Mouse (Mus musculus): ENCODE data around the gene Coq6. TPM values are rescaled to one million over a fixed set of nuclear protein-coding genes. Genes with fewer than 3 reads are reported as not detected.
"Not testable (repeated sequence)": the region's sequence is repeated elsewhere in the genome, so short reads cannot be mapped to it uniquely, and the experiment has no call there.

Coq6 gene
- polyA plus RNA-seq (2012; rRNA removed) = 37.0 and 48.9 TPM in 2 replicates

DNA sequence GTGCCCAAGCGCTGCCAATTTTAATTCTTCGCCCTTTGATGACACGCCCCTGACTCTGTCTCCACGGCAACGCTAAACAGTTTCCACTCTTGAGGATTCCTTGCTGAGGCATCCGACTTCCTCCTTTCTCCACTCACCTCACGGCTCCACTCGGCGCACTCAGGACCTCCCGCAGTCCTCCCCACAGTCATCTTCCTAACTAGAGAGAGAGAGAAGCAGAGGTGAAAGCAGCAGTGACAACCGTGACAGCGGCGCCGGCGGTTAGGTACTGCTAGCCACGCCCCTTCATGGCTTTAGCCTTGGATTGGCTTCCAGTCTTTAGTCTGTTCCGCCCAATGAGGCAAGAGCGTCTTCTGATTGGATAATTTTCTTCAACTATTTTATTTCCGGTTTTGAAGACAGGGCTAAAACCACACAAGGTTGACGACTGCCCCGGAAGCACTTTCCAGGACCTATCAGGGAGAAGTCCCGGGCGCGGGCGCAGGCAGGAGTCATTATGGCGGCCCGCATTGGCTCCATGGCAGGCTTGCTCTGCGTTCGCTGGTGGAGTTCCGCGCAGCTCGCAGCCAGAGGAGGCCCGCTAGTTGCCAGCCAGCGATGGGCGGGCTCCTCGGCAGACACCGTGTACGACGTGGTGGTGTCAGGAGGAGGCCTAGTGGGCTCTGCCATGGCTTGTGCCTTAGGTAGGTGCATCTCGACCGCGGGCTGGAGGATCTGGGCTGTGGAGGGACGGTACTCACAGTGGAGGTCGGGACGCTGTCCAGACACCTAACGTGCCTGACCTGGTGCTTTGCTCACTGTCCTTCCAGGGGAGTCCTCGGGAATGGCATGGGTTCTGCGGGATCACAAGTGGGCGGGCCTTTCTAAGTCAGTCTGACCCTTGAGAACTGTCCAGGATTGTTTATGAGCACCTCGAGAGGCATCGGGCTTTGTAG lies at the start of gene Coq6, which contains the start of gene Fam161b:
TSS of gene Coq6 (plus strand) at position 103 of the 935 bp plus-strand sequence.
TSS of gene Fam161b (minus strand) at position 279 of the 935 bp plus-strand sequence.
- peak; percentile 86 for DNase-seq (ENCODE audit: low read depth)

DNA sequence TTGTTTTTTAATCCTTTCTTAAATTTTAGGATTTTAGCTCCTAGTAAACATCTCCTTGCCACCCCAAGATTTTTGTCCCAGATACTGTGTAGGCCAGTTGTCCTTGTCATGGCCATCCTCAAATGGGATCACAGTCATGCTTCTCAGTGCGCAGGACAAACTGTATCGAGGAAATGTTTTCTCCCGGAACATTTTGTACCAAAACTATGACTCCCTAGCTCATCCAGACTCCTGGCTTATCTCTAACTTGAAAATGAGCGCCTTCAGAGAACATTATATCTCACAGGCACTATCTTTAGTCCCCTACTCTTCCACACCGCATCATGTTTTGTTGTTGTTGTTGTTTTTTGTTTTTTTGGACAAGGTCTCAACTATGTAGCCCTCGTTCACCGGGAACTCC lies 45.5 kb upstream of the Coq6 start:
- DNase-seq (ENCODE audit: low read depth) = no peak

DNA sequence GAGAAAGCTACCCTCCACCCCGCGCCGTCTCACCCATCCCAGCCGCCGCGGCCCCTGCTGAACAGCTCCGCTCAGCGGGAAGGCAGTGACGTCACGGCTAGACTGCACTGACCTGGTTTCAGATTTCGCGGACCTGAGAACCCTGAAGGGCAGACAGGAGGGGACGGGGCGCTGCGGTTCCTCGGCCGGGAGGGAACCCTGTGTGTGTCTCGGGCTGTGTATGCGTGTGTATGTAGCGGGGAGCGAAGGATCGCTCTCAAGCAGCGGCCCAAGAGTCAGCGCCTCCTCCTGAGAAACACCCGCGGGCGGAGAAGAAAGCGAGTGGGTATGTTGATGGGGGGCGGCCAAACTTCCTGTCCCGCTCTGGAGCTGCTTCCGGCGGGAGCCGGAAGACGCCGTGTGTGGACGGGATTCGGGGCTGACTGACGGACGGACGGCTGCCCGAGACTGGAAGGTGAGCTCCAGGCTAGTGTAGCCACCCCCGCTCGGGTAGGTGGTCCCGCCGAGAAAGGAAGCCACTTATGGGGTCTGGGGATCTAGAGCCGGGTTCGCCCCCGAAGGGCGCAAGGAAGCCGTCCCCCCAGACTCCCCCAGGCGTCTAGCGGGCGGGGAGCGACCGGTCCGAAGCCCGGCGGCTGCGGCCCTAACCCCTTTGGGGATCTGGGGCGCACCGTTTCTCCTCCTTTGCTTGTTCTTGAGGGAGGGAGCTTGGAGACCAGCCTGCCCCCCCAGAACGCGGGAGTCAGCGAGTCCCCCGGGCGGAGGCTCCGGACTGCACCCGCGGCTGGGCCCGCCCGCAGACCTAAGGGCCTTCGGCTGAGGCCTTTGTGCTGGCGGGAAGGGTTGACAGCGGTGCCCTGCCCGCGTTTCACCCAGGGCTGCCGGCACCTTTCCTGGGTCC lies 44.5 kb upstream of the Coq6 start, which contains the start of gene Zfp410:
TSS of gene Zfp410 (plus strand) at position 132 of the 901 bp plus-strand sequence.
- DNase-seq (ENCODE audit: low read depth) = no peak

DNA sequence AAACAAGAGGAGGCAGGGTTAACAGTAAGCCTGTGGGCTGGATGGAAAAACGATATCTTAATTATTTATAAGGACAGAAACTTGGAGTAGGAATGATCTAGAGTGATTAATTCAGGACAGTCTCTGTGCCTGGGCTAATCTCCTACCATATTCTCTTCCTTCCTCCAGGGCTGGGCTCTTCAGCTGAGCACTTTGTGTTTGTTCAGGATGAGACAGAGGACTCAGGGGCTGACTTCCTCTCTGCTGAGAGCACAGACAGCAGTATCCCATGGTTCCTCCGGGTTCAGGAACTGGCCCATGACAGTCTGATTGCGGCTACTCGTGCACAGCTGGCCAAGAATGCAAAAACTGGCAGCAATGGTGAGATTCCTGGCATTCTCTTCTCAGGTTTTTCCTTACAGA lies 34.3 kb upstream of the Coq6 start:
- no peak for DNase-seq (ENCODE audit: low read depth)

DNA sequence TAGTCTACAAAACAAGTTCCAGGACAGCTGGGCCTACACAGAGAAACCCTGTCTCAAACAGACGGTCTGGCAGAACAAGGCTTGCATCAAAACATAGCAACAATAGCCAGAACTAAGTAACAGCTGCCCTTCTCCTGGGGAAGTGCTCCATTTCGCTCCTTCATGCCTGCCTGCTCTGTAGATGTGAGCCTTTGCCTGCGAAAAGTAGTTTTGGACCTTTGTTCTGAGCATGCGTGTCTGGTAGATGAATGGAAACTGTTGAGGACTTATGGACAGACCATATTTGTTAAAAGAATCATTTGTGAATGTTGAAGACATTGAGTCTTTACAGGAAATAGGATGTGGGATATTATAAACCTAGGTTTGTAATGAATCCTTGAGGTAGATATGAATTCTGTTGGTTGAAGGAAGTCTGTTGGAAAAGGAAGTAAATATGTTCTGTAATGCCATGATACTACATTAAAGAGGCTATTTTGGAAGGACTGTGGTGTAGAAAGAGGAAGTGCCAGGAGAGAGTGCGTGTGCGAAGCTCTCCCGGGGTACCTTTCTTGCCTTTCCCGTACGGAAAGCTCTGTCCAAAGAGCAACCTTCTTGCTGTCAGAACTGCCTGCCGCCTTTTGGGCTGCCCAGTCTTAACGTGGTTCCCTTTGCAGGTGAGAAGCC lies 24.4 kb upstream of the Coq6 start:
- DNase-seq (ENCODE audit: low read depth) = no peak

DNA sequence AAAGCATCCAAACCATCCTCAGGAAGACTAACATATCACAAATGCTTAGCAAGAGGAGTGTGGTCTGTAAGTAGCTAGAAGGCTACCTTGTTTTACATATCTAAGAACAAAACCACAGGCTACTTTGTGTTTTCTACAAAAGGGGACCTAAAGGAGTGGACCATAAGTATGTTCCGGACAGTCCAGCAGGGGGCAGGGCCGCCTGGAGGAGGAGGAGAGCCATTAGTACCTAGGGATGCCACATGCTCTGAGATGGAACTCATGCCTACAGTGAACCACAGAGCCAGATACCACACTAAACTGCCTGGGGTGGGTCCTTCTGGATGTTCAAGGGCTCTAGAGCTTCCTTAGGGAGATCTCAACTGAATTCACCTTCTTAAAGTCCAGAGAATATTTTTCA lies 14.3 kb upstream of the Coq6 start:
- DNase-seq (ENCODE audit: low read depth) = no peak

DNA sequence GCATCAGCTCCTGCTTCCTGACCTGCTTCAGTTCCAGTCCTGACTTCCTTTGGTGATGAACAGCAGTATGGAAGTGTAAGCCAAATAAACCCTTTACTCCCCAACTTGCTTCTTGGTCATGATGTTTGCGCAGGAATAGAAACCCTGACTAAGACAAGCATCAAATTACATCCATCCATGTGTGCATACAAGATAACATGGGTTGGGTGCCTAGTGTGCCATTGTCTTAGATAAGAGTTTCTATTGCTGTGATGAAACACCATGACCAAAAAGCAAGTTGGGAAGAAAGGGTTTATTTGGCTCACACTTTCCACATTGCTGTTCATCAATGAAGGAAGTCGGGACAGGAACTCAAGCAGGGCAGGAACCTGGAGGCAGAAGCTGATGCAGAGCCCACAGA lies 2.8 kb upstream of the Coq6 start:
- DNase-seq (ENCODE audit: low read depth) = not testable (repeated sequence)

DNA sequence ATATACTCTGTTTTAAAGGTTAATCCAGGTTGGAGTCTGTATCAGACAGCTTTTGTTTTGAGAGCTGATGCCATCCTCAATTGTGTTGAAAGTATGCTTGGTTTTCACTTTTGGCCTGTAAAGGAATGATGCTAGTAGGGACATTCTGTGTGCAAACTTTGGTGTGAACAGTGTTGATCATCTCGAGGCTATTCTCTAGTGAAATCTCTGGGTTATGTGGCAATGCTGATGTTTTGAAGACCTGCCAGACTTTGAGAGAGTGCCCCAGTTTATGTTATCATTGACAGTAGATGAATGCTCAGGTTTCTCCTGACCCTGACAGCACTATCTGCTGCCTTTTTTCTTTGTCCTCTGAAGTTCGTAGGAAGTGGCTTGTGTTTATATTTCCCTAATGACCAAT lies 1.4 kb downstream of the Coq6 start:
- DNase-seq (ENCODE audit: low read depth) = peak; percentile 90

DNA sequence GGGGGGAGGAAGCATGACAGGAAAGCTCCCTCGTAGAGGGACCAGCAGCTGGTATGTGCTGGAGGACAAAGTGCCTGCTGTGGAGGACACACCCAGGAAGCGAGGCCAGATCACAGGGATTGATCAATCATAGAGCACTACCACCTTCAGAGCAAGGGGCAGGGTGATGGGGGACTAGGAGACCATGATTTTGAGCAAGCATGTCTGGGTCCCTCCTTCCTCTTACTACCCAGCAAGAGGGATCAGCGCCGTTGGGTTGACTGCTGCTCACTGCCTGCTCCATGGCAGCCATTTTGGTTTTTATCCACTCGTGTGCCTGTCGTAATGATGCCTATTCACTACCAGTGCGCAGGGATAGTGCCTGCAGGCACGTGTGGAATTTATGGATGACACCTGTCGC lies 2.8 kb downstream of the Coq6 start:
- no peak for DNase-seq (ENCODE audit: low read depth)

DNA sequence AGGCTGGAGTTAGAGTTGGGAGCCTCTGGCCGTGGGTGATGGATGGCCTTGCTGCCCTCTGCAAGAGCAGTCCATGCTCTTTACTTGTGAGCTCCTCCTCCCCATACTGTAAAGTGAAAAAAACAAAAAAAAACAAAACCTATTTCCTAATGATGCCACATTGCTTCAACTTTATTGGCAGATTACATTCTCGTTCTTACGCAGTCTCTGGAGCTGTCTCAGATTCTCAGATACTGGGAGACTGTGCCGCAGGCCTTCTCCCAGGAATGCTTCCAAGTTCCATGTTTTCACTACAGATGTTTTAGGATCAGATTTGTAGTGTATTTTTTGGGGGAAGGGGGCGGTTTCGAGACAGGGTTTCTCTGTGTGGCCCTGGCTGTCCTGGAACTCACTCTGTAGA lies 3.7 kb downstream of the Coq6 start:
- DNase-seq (ENCODE audit: low read depth) = peak; percentile 93

DNA sequence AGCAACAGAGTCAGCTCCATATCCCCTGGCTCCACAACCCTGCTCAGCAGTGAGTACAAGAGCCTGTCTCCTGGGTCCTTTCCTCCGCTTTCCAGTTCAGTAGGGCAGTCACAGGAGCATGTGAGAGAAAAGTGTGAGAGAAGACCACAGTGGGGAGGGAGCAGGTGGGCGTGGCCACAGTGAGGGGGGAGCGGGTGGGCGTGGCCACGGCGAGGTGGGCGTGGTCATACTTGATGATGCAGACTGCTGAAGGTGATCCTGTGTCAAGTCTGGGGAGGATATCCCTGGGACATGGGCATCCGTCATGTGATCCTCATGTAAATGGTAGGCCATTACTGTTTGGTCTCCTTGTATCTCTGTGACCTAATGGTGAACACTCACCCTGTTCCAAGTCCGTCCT lies 5.5 kb downstream of the Coq6 start:
- no peak for DNase-seq (ENCODE audit: low read depth)

DNA sequence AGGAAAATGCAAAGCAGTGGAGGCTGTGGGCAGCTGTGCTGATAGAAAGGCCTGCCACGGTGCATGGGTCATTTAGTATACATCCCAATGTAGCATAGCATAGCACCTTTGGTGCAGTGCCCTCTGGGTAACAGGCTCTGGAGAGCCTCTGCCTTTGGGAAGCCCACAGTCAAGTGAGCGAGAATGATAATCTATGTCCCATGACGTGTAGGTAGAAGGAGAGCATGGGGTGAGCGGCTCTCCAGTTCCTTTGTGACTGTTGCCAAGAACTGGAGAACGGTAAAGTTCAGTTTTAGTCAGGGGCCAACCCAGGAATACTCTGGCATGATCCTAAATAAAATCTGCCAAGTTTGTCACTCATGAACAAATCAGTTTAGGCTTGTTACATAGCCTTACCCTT lies 10.2 kb downstream of the Coq6 start:
- DNase-seq (ENCODE audit: low read depth) = no peak

DNA sequence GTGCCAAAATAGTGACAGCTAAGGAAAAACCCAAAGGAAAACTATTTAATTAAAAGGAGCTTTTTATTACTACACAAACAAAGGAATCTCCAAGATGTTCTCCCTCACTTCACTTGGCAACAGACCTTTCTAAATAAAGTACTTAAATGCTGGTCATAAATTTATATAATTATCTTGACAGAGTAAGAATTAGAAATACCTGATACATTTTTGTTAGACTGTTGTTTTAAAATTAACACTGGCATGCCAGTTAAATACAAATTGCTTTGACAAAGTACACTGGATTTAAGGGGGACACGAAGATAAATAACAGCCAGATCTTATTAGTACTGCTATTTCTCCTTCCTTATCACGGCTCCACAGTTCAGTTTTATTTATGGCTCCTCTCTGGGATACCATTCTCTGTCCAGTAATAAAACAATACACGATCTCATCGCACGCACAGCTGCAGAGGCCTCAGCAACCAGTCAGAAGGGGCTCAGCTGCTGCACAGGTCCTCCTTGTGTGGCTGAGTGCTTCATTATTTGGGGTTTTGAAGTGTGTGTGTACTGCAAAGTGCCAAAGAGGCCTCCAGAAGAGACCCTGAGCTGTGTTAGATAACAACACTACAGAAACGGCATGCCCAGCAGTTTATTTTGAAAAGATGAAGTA lies 12.5 kb downstream of the Coq6 start:
- no peak for DNase-seq (ENCODE audit: low read depth)

DNA sequence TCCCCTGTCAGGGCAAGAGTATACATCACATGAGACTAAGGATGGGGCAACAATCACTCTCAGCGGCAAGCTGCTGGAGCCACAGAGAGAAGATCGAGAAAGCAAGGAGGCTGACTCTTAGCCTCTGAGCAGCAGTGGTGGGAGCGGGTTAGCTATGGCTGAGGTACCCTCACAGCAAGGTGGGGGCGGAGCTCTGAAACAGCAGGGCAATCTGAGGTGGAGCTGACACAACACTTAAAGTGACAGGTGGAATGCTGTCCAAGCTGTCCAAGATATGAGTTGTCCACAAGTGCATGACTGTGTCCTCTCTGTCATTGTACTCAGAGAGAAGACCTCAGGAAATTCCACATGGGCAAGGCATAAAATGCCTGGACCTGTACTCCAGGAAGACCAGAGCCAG lies 20.9 kb downstream of the Coq6 start:
- DNase-seq (ENCODE audit: low read depth) = no peak

DNA sequence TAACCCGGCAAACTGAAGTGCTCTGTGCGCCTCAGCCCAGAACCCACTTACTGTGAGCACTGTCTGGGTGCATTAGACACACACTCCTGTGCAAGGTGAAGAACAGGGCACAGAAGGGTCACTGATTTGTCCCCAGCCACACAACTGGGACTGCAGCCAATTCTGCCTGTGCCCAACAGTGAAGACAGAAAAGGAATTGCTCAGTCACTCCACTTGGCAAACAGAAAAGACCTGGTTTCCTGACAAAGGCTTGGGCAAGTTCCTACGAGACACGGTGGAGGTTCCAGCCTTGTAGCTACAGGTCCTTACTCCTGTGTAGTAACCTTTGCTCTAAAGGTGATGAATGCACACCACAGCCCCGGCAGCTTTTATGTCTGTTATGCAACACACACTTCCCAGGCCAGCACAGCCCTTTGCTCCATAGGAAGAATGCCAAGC lies 23.2 kb downstream of the Coq6 start:
- peak; percentile 99 for DNase-seq (ENCODE audit: low read depth)

DNA sequence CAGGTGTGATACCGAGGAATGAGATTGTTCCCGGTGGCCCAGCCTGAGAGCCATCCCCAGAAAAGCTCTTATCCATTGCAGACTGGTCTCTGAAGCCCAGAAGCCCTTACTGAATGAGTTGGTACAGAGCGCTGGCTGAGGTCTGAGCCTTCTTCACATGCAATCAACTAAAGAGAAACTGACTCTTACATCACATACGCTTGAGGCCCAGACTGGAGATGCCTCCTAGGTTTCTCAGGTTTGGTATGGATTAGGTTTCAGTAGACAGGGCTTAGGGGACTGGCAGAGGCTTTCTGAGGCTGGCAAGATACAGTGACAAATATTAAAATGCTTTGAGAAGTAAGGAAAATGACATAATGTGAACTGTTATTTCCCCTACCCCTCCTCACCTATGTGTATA lies 24.0 kb downstream of the Coq6 start:
- DNase-seq (ENCODE audit: low read depth) = no peak

DNA sequence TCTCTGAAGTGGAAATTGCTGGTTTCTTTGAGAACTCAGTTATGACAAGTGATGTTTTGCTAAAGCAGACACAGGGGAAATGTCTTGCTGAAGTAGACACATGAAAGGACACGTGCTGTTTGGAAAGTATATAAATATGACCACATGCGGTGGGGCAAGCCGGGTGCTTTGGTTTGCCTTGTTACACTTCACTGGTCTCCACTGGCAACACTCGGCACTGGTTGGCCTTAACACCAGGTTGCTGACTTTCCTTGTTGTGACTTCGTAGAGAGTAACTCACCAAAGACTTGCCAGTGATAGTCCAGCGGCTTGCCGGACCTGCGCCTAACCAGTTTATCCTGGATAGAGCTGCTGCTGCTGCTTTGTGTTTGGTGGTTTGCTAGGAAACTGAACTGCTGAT lies 26.6 kb downstream of the Coq6 start:
- no peak for DNase-seq (ENCODE audit: low read depth)

DNA sequence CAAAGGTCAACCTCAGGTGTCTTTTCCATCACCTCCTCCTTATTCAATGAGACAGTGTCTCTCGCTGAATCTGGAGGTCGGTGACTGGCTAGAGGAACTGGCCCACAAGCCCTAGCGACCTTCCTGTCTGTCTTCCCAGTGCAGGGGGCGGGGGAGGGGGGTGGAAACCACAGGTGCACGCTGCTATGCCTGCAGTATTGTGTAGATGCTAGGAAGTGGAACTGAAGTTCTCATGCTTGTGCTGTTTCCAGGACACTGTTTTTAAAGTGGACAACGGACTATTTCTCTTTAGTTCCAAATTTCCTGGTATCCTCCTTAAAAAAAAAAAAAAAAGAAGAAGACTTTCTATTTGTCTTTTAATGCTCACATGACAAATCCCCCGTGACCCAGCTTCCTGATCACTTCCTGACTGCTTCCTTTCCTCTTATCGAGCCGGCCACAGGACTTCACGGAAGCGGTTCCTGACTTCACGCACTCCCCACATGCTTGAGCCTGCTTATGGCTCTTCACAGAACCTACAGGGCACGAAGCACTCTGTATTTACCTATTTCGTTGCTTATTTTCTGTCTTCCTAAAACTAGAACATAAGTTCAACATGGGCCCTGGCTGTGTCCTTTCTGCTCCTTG lies 27.4 kb downstream of the Coq6 start:
- no peak for DNase-seq (ENCODE audit: low read depth)

DNA sequence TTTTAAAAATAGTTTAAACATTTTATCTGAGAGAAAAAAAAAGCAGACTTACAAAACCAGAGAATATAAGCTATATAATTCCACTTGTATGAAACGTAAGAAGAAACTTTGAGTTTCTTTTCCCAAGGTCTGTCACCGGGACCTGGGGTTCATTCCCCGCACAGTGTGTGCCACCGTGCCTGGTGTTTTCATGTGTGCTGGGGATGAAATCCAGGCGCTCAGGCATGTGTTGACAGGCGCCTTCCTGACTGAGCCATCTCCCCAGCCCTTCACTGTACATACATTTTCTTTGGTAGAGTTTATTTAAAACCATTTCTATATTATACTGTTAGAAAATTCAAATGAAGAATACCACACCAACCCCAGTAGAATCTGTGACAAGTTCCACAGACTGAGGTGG lies 28.9 kb downstream of the Coq6 start:
- DNase-seq (ENCODE audit: low read depth) = no peak

DNA sequence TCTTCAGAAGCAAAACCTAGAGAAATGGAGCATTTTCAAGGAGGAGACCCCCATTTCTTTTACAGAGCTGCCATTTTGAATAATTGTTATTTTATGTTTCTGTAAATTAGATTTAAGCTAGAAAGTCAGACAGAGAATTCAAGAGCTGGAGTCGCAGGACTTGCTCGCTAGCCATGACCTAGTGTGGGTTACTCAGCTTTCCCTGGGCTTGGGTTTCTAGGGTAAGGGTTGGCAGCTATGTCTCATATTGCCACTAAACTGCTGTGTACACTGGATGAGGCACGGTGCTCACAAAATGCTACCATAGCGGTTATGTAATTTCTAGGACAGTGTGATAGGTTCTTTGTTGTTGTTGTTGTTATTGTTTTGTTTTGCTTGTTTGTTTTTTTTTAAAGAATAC lies 31.2 kb downstream of the Coq6 start:
- DNase-seq (ENCODE audit: low read depth) = no peak

DNA sequence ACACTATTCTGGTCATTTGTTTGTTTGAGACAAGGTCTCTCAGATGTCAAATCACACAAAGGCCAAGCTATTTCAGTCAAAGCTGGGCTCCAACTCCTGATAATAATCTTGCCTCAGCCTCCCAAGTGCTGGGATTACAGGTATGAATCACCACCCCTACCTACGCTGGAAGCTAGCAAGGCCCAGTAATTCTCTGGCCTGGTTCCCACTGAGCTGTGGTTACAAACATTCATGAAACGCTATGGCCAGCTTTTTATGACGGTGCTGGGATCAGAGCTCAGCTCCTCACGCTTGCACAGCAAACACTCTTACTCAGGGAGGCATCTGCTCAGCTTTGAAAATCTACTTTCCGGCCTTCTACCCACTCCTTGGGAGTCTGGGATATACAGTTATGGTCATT lies 32.4 kb downstream of the Coq6 start:
- no peak for DNase-seq (ENCODE audit: low read depth)
